Mouse (Mus musculus) kidney, adult 18-20 months (tissue): Measurements from ENCODE around the gene Hist1h1b.
"Not testable (repeated sequence)": the region's sequence is repeated elsewhere in the genome, so short reads cannot be mapped to it uniquely, and the experiment has no call there.

ENCODE experiments used
- DNase-seq: peaks from one replicate; pipeline ENCODE4 v3.0.0; 2021

Hist1h1b gene

DNA sequence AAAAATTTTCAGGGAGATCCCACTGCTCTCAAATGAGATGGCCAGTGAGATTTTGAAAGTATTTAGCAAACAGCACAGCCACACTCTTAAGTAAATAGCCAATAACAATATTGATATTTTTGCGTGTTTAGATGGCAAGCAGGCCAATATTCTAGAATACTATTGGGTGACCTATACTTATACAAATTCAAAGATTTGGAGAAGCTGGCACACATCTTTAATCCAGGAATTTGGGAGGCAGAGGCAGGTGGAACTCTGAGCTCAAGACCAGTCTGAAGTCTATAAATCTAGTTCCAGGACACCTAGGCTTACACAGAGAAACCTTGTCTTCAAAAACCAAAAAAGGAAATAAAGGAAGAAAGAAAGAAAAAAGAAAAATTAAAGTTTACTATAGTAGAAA, 1.2 kb upstream of the Hist1h1b start:
- DNase-seq, result no peak

GRCm38 (mm10) chr13:21781021-21781555, 663 bp upstream of the Hist1h1b start:
- no peak for DNase-seq

GRCm38 (mm10) chr13:21778814-21779766, 1.3 kb downstream of the Hist1h1b start:
- peak; percentile 28 for DNase-seq

DNA sequence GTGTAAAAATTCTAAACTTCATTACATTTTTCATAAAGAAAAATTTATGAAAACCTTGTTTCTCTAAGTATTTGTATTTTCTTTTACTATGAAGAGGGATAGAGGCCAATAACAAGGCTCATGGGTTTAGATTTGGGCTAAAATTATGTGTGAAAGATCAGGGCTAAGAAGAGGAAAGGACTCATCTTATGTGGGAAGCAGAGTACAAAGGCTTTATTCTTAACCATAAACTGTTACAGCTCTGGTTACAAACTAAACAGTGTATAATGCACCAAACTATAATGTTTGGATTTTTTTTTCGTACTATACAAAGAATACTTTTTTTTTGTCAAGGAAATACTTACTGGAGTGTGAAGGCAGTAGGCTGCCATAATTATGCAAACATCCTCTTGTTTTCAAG, 24.7 kb downstream of the Hist1h1b start:
- no peak for DNase-seq

DNA sequence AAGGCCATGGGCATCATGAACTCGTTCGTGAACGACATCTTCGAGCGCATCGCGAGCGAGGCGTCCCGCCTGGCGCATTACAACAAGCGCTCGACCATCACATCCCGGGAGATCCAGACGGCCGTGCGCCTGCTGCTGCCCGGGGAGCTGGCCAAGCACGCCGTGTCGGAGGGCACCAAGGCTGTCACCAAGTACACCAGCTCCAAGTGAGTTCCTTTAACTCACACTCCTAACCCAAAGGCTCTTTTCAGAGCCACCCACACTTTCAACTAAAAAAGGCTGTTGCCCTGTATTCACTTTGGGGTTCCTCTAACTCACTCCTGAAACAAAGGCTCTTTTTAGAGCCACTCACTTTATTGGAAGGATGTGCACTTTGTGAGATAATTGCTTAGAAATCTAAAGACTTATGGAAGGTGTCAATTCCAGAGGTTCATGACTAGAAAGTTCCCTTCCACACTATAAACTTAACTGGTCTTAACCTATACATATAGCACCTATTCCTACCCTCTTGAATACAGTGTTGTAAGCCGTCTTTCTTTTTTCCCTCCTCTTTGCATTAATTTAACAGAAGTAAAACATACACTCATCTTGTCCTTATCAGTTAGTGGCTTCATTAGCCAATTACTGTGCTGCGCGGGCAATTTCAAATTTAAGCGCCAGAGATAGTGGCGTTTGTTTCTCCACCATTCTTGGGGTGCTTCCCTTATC, 26.0 kb downstream of the Hist1h1b start:
- DNase-seq, result not testable (repeated sequence)

- DNase-seq, result peak; percentile 15
These were observed 26.7 kb downstream of the Hist1h1b start, which contains the start of the genes Hist1h2ak and Hist1h2bn for GRCm38 (mm10) chr13:21753524-21754285. Gene Hist1h2ak (minus strand): TSS chr13:21753827. Gene Hist1h2bn (plus strand): TSS chr13:21754123.

- no peak for DNase-seq
These were observed 27.3 kb downstream of the Hist1h1b start for GRCm38 (mm10) chr13:21753051-21753523.

DNA sequence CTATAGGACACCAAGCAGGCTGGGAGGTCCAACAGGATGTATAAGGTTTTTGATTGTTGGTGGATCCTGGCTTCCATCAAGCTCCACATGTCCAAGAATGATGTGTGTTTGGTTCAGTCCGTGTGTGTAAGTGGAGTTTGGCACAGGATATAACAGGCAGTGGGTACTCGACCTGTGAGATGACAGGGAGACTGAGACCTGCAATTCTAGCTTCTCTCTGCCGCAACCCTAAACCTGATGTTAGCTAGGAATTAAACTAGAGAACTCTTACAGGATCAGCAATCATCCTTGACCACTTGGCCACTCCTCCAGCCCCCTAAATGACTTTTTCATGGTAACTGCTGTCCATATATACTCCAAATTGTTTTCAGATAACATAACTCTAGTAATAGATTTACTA, 28.1 kb downstream of the Hist1h1b start:
- no peak for DNase-seq

- DNase-seq, result no peak
These were observed 28.6 kb downstream of the Hist1h1b start for GRCm38 (mm10) chr13:21751827-21752226.

- DNase-seq, result no peak
These were observed 29.0 kb downstream of the Hist1h1b start for GRCm38 (mm10) chr13:21751417-21751816.

DNA sequence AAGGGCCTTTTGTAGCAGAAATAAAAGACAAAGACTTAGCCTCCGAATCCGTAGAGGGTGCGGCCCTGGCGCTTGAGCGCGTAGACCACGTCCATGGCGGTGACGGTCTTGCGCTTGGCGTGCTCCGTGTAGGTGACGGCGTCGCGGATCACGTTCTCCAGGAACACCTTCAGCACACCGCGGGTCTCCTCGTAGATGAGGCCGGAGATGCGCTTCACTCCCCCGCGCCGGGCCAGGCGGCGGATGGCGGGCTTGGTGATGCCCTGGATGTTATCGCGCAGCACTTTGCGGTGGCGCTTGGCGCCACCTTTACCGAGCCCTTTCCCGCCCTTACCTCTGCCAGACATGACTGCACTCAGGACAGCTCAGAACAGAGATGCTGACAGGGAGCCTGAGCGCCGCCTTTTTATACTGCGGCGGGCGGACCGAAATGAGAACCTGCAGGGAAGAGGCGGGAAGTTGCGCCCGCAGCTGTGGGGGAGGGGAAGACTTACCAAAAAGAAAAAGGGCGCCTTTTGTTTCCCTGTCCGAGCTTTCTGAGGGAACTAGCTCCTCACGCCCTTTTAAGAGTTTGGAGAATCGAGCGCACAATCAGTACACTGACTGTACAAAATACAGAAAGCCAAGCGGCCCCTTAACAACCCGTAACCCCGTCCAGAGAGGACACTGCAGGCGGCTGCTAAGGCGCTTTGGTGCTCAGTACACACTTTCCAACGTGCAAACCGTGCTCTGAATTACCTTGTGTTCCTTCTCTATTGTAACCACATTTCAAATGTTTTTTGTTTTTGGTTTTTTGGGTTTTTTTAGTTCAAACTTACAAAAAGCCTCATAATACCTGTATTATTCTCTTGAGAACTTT, 30.0 kb downstream of the Hist1h1b start, which contains the start of gene Hist1h4k:
Gene Hist1h4k, minus strand, starts transcription at position 347 of the 859 bp plus-strand sequence.
- DNase-seq, result peak; percentile 74

GRCm38 (mm10) chr13:21749387-21750158, 30.9 kb downstream of the Hist1h1b start:
- no peak for DNase-seq

DNA sequence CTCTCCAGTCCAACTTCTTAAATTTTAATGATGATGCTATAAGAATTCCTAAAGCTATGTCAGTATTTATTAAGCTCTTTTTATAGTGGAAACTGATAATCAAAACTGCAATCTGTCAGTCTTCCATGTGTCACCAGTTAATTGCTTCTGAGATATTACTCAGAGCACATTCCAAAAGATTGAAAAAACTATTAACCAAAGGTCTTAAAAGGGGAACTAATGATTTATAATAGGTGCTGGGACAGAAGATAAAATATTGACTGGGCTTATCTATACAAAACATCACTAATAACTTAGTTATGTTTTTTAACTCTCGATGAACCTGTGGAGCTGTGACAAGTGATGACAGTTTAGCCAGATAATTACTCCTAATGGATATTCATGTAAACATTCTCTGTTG, 35.4 kb downstream of the Hist1h1b start:
- no peak for DNase-seq

DNA sequence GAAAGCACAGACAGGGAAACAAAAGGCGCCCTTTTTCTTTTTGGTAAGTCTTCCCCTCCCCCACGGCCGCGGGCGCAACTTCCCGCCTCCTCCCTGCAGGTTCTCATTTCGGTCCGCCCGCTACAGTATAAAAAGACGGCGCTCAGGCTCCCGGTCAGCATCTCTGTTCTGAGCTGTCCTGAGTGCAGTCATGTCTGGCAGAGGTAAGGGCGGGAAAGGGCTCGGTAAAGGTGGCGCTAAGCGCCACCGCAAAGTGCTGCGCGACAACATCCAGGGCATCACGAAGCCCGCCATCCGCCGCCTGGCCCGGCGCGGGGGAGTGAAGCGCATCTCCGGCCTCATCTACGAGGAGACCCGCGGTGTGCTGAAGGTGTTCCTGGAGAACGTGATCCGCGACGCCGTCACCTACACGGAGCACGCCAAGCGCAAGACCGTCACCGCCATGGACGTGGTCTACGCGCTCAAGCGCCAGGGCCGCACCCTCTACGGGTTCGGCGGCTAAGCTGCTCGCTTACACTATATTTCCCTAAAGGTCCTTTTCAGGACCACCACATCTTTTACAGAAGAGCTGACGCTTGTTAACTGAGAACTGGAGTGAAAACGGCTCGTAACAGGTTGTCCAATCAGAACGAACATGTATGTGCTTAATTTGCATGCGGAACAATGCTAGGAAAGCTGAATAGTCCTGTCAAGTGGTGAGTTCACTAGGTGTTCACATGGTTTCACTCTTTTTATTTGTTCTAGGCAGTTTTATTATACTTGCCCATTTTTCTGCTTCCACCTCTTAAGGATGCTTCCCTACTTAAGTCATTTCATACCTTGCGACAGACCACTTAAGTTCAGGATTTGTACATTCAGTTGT, 45.3 kb downstream of the Hist1h1b start, which contains the start of gene Hist1h4j:
Gene Hist1h4j, plus strand, starts transcription at position 159 of the 862 bp plus-strand sequence.
- DNase-seq, result peak; percentile 49

GRCm38 (mm10) chr13:21734010-21734905, 46.2 kb downstream of the Hist1h1b start:
- DNase-seq, result peak; percentile 71

GRCm38 (mm10) chr13:21733466-21733865, 47.0 kb downstream of the Hist1h1b start:
- DNase-seq, result no peak
